Mouse (Mus musculus) neural tube, embryonic 13.5 days (tissue): ENCODE measurements around the gene Tiparp. TPM values are rescaled to one million over a fixed set of nuclear protein-coding genes. Genes with fewer than 3 reads are reported as not detected.

Experiments
- ATAC-seq: fragments of 200-750 bp; cut with Nextera tagmentation; 2 replicates; pipeline ENCODE4 v1.8.0; 2017; ENCODE audit warnings: low read depth, mild to moderate bottlenecking, moderate TSS enrichment, moderate library complexity
- H3K27ac ChIP-seq: fragments of 300-500 bp; sonication (generic); replicated peaks from 2 replicates; pipeline ENCODE4 v1.5.1; 2015; ENCODE audit warnings: moderate library complexity, mild to moderate bottlenecking, inconsistent platforms
- H3K27me3 ChIP-seq: fragments of 300-500 bp; sonication (generic); 2 replicates; pipeline ENCODE4 v1.6.1; 2015; ENCODE audit warnings: mild to moderate bottlenecking, inconsistent platforms
- H3K36me3 ChIP-seq: fragments of 300-500 bp; sonication (generic); 2 replicates; pipeline ENCODE4 v1.6.1; 2015; ENCODE audit warnings: mild to moderate bottlenecking, inconsistent platforms
- H3K4me1 ChIP-seq: fragments of 300-500 bp; sonication (generic); replicated peaks from 2 replicates; pipeline ENCODE4 v1.6.1; 2015; ENCODE audit warnings: inconsistent platforms
- H3K4me2 ChIP-seq: fragments of 300-500 bp; sonication (generic); 2 replicates; pipeline ENCODE4 v1.6.1; 2015; ENCODE audit warnings: inconsistent platforms, mild to moderate bottlenecking, moderate library complexity
- H3K4me3 ChIP-seq: fragments of 300-500 bp; sonication (generic); 2 replicates; pipeline ENCODE4 v1.5.1; 2015; ENCODE audit warnings: mild to moderate bottlenecking, inconsistent platforms
- H3K9ac ChIP-seq: fragments of 300-500 bp; sonication (generic); 2 replicates; pipeline ENCODE4 v1.6.1; 2015; ENCODE audit warnings: moderate library complexity, mild to moderate bottlenecking, inconsistent platforms
- H3K9me3 ChIP-seq: fragments of 300-500 bp; sonication (generic); 2 replicates; pipeline ENCODE4 v1.6.1; 2016; ENCODE audit warnings: inconsistent platforms
- WGBS: fragments of 180-500 bp; shearing (Covaris S2); methylation state at CpG from one replicate; pipeline ENCODE4 v1.1.7; 2015; 5-methylcytosine and 5-hydroxymethylcytosine counted together
- polyA plus RNA-seq: library from polyadenylated mRNA; unstranded; fragments of >200 nt; fragmentation: Nextera tagmentation; extraction: Ambion mirVana; gene quantifications from 2 replicates; pipeline ENCODE4 v1.2.1, GENCODE M21; 2015

Gene Tiparp
- polyA plus RNA-seq, 1 experiment from 2014 or later = 34.1 TPM

DNA sequence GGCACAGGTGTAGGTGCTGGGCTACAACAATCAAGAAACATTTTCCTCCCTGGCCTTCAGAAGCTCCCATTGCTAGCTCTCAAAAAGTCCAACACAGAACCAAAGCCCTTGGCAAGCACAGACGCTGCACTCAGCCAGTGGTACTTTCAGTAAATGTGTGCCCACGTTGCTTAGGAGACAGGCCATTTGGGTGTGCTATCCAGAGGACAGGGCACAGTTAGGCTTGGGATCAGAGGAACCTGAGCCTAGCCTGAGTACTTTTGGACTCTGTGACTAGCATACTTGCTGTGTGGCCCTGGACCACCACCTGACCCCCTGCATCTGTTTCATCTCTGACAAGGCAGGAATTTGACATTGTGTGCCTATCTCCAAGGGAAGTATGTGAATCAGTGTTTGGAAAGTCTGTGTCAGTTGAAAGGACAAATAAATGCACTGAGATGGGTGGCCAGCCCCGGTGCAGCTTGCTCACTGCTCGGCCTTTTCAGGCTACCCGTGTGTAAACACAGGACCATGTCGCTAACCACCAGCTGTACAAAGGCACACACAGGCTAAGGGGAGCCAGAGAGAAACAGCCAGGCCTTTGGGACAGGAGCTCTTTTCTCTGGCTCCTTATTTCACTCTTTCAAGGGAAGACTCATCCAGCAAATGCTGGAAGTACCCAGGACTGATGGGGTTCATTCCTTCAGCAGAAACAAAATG, 35.9 kb downstream of the Tiparp start:
- Histone ChIP-seq H3K4me1 (0 out of 2 replicates have a peak, but pooled peaks cover 8% of the 10 kb centered on the region), H3K4me3 (no peak overlapping the region), H3K27me3 (no peaks in the 10 kb centered on the region), H3K9me3 (no peaks in the 10 kb centered on the region), H3K4me2 (no peak overlapping the region), H3K27ac (no peak overlapping the region), H3K36me3 (no peaks in the 10 kb centered on the region), H3K9ac (no peak overlapping the region)
- ATAC-seq = 0 out of 2 replicates have a peak, but pooled peaks have one; percentile 53
- 58% methylated on average over 6 of the region's 6 CpGs for WGBS

DNA sequence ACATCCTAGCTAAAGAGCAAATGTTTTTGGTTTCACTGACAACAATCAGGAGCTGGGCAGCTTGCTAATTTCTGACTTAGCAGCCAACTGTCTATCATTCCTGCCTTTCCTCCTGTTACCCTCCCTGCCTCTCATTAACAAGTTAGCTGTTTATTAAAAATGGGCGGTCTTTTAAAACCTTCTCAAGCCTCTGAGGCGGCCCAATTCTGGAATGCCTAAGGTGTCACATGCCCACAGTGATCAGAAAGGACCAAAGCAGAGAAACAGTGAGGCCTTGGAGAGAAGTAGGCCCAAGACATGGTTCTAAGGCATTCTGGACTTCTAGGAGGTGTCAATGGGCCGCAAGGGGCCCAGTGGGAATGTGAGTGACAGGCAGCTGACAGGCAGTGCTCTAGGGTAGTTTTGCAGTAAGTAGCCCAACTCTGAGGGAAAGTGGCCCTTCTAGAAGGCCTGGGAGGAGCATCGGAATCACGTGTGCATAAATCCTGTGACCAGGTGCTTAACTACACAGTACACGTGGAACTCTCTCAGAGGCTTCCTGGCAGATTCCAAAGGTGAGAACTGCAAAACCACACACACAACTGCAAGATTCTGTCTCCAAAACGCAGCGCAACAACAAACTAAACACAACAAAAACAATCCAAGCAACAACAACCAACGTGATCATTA, 37.6 kb downstream of the Tiparp start:
- no peak for ATAC-seq
- WGBS = 63% methylated on average over 9 of the region's 9 CpGs
- Histone ChIP-seq H3K4me1 (0 out of 2 replicates have a peak, but pooled peaks cover 8% of the 10 kb centered on the region), H3K27ac (no peak overlapping the region), H3K4me2 (no peak overlapping the region), H3K9ac (no peak overlapping the region), H3K9me3 (no peaks in the 10 kb centered on the region), H3K36me3 (no peaks in the 10 kb centered on the region), H3K4me3 (no peak overlapping the region), H3K27me3 (no peaks in the 10 kb centered on the region)

DNA sequence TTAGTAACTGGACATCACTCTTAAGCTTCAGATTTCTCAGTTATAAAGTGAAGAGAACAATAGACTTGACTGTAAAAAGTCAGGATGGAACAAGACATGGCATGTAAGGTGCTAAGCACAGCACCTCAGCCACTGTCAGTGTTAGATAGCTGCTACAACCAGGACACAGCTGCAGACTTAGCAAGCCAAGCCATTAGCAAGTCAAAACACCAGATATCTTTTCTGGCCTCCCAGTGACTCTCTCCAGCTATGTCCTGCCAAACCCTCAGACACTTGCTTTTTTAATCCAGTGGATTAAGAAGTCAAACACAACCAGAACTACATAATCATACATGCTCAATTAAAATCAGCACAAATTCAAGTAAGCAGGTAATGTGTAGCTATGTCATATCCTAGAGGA, 41.7 kb downstream of the Tiparp start:
- H3K36me3 ChIP-seq = no peaks in the 10 kb centered on the region
- no peaks in the 10 kb centered on the region for H3K9me3 ChIP-seq
- no peak overlapping the region for H3K27ac ChIP-seq
- no peak overlapping the region for H3K4me3 ChIP-seq
- no peaks in the 10 kb centered on the region for H3K27me3 ChIP-seq
- H3K4me2 ChIP-seq = no peak overlapping the region
- H3K9ac ChIP-seq = no peak overlapping the region
- 0 out of 2 replicates have a peak, but pooled peaks cover 3% of the 10 kb centered on the region for H3K4me1 ChIP-seq
- no peak for ATAC-seq

DNA sequence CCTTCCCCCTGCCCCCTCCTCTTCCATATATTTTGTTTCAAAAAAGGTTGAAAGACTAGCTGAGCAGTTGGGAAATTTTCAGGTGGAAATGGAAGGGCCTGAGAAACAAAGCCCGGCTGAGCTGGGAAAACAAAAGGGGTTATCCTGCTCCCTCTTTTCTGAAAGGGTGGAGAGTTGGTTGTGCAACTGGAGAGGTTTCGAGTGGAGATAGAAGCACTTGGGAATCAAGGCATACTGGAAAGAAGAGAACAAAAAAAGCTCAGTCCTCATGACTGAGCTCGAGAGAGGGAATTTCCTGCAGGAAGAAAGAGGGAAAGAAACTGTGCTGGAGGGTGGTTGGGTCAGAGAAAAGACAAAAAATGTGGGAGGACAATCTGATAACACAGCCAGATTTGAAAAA, 45.3 kb downstream of the Tiparp start:
- no peak overlapping the region for H3K9ac ChIP-seq
- H3K27me3 ChIP-seq = no peaks in the 10 kb centered on the region
- no peaks in the 10 kb centered on the region for H3K9me3 ChIP-seq
- no peak overlapping the region for H3K27ac ChIP-seq
- H3K36me3 ChIP-seq = no peaks in the 10 kb centered on the region
- no peaks in the 10 kb centered on the region for H3K4me1 ChIP-seq
- 60% methylated on average over 3 of the region's 3 CpGs for WGBS
- no peak for ATAC-seq
- H3K4me3 ChIP-seq = no peak overlapping the region
- H3K4me2 ChIP-seq = no peak overlapping the region

DNA sequence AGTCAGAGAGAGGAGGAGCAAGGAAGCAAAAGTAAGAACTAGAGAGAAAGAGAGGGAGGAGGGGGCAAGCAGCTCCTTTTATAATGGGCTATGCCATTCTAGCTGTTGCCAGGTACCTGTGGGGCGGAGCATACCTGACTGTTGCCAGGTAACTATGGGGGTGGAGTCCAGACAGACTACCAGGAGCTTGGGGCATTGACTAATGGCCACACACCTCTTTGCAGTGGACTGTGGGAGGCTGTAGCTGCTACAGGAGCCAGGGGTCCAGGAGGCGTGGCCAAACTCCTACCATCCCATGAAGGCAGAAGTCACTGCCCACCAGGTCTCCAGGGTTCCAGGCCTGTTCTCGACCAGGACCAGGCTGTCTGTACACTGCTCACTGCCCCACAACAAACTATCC, 49.4 kb downstream of the Tiparp start:
- Histone ChIP-seq H3K9me3 (no peaks in the 10 kb centered on the region), H3K27ac (no peak overlapping the region), H3K4me3 (no peak overlapping the region), H3K4me1 (no peaks in the 10 kb centered on the region), H3K27me3 (no peaks in the 10 kb centered on the region), H3K9ac (no peak overlapping the region), H3K4me2 (no peak overlapping the region), H3K36me3 (no peaks in the 10 kb centered on the region)
- no peak for ATAC-seq
- 87% methylated on average over 3 of the region's 3 CpGs for WGBS

DNA sequence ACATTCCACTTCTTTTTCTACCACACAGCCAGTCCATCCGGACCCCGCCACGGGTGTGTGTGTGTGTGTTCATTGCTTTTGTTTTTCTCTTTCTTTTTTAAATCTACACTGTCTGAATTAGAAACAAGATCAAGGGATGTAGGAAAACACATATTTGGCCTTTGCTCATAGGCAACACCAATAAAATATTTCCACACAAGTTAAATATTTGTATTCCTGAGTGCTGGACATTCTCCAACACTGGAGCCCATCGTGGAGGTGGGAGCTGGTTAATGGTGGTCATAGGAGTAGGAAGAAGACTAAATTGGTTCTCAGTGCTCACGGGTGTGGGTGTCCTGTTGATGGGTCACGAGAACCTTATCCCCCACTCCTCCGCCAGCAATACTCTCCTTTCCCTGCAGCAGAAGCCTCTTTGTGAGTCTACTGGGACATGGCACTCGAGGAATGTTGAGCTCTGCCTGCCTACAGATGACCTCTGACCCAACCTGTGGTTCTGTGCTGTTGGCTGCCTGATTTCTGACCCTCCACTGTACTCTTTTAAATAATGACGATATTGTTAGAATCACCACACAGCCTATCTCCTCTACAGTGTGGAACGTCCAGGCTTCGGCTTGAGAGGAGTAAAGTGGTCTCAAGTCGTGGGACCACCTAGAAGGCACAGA, 51.2 kb downstream of the Tiparp start:
- no peak for ATAC-seq
- Histone ChIP-seq H3K27ac (no peak overlapping the region), H3K9me3 (no peaks in the 10 kb centered on the region)

DNA sequence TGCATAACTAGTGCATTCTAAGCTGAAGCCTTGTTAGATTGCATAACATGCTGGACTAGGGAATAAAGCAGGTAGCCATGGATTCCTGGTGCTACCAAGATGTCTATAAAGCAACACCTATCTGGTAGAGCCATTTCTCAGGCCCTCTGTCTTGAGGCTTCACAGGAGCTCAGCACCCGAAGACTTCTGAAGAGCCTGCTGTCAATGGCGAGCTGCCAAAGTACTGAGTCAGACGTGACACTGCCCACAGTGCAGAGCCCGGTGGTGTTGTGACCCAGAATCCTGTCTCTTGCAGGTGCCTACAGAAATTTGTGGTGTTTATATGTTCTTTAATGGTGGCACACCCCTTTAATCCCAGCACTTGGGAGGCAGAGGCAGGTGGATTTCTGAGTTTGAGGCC, 53.4 kb downstream of the Tiparp start:
- H3K4me3 ChIP-seq = no peak overlapping the region
- H3K27ac ChIP-seq = no peak overlapping the region
- peaks cover 5% of the 10 kb centered on the region for H3K4me1 ChIP-seq
- H3K27me3 ChIP-seq = no peaks in the 10 kb centered on the region
- 76% methylated on average over 4 of the region's 4 CpGs for WGBS
- no peak overlapping the region for H3K9ac ChIP-seq
- H3K4me2 ChIP-seq = no peak overlapping the region
- H3K36me3 ChIP-seq = no peaks in the 10 kb centered on the region
- no peak for ATAC-seq
- H3K9me3 ChIP-seq = no peaks in the 10 kb centered on the region

More for the DNA sequence above, 51.2 kb downstream of the Tiparp start:
- H3K9ac ChIP-seq = no peak overlapping the region
- H3K4me3 ChIP-seq = no peak overlapping the region
- no peaks in the 10 kb centered on the region for H3K36me3 ChIP-seq
- H3K27me3 ChIP-seq = no peaks in the 10 kb centered on the region
- WGBS = 80% methylated on average over 12 of the region's 12 CpGs
- no peak overlapping the region for H3K4me2 ChIP-seq
- H3K4me1 ChIP-seq = no peaks in the 10 kb centered on the region

DNA sequence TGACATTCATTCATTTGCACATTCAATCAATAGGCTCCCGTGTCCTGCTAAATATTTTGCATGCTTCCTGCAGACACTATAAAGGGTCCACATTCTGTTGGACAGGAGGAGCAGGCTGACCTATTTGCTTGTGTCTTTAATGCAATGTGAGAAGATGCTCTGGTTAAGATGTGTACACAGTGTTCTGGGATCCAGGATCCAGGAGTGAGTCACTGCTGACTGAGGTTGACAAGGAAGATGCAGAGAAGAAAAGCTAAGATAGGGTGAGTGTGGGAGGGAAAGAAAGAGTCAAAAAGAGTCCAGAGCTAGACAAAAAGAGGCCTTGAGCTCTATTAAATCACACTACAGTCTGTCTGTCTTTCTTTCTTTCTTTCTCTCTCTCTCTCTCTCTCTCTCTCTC, 56.1 kb downstream of the Tiparp start:
- 63% methylated on average over 1 of the region's 1 CpGs for WGBS
- no peak for ATAC-seq
- Histone ChIP-seq H3K36me3 (no peaks in the 10 kb centered on the region), H3K9ac (no peak overlapping the region), H3K27ac (no peak overlapping the region), H3K4me2 (no peak overlapping the region), H3K27me3 (no peaks in the 10 kb centered on the region), H3K9me3 (no peaks in the 10 kb centered on the region), H3K4me3 (no peak overlapping the region), H3K4me1 (peaks cover 15% of the 10 kb centered on the region)

DNA sequence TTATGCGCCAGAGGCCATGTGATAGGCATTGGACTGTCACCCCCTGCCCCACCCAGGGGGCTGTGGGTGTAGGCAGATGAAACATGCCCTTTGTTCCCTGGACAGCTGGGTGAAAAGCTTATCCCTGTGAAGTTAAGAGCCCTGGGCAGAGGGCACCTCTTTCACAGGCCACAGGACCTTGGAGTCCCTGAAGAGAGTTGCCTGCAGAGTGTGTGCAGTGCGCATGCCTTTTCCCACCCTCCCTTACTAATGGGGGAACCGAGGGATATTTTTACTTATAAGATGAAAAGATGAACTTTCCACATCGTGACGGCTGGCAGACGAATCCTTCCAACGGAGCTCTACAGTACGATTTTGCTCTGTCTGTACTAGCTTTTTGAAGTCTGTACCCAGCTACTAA, 57.1 kb downstream of the Tiparp start:
- no peak for ATAC-seq
- 70% methylated on average over 8 of the region's 8 CpGs for WGBS
- Histone ChIP-seq H3K9ac (no peak overlapping the region), H3K4me3 (no peak overlapping the region), H3K9me3 (no peaks in the 10 kb centered on the region), H3K4me1 (peaks cover 15% of the 10 kb centered on the region), H3K27me3 (no peaks in the 10 kb centered on the region), H3K4me2 (no peak overlapping the region), H3K36me3 (no peaks in the 10 kb centered on the region), H3K27ac (no peak overlapping the region)

DNA sequence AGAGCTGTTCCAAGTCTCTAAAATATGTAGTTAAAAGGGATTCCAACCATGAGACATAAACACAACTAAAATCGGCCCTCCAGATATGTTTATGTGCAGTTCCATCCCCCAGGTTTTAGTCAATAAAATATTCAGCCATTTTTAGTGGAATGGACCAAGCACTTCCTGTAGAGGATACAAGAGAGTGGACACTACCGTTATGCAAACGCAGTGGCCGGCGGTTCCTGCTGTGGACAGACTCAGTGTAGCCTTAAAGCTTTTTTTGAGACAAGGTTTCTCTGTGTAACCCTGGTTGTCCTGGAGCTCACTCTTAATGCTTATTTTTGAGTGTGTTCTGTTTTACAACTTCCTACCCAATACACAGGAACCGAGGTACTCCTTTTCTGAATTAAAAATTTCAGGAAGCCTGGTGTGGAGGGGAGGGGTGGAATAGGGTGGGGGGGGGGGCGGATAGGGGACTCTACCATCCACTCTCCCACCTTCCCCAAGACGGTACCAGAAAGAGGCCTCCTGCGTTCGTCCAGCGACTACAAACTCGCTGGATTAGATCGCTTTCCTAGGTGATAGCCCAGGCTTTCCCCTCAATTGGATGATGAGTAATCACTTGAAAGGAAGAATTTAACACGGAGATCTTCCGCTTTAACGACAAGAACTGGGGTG, 57.7 kb downstream of the Tiparp start:
- no peak overlapping the region for H3K27ac ChIP-seq
- H3K4me3 ChIP-seq = peak overlapping the region; percentile 30
- 34% methylated on average over 16 of the region's 16 CpGs for WGBS
- no peaks in the 10 kb centered on the region for H3K9me3 ChIP-seq
- no peaks in the 10 kb centered on the region for H3K36me3 ChIP-seq
- peak overlapping the region; percentile 53; the same call in 1 of the 2 replicates for H3K9ac ChIP-seq
- peak; percentile 17; the same call in 1 of the 2 replicates for ATAC-seq
- no peaks in the 10 kb centered on the region for H3K27me3 ChIP-seq
- H3K4me1 ChIP-seq = peaks cover 15% of the 10 kb centered on the region
- H3K4me2 ChIP-seq = peak overlapping the region; percentile 54

DNA sequence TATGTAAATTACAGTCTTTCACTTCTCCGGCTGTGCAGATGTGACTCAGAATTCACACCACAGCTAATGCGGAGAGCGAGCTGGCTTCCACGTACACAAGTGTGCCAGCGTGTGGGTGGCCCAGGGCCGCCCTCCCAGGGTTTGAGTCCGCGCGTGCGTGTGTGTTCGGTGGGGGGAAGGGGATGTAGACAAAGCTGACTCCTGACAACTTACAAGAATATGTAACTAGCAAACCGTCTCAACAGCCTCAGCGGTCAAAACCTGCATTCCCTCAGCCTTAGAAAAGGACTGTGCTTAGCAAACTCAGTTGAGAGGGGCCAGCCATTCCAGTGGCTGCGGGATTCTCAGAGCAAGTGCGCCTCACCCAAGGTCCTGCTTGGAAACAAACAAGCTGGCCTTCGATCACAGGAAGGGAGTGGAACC, 58.3 kb downstream of the Tiparp start:
- 3% methylated on average over 16 of the region's 16 CpGs for WGBS
- no peaks in the 10 kb centered on the region for H3K27me3 ChIP-seq
- peak overlapping the region; percentile 53 for H3K9ac ChIP-seq
- H3K27ac ChIP-seq = no peak overlapping the region
- H3K9me3 ChIP-seq = no peaks in the 10 kb centered on the region
- H3K4me2 ChIP-seq = peak overlapping the region; percentile 54
- H3K4me3 ChIP-seq = peak overlapping the region; percentile 30
- peak; percentile 88 for ATAC-seq
- H3K36me3 ChIP-seq = no peaks in the 10 kb centered on the region
- peaks cover 15% of the 10 kb centered on the region for H3K4me1 ChIP-seq

DNA sequence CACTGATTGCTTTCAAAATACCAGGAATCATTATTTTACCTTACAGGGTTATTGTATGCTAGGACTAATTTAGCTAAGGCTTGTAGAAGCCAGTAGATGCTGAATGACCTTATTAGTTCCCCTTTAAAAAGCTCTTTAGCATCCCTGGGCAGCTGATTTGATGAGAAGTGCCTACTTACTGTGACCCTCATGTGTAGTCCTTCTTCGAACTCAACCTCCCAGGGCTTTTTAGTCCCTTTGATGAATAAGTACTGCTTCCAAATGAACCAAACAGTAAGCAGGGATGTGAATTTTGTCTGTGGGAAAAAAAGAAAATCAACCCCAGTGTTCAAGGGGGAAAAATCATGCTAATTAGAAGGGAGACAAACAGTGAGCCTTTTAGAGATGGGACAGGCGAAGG, 58.8 kb downstream of the Tiparp start:
- peak overlapping the region; percentile 30; the same call in 1 of the 2 replicates for H3K4me3 ChIP-seq
- no peaks in the 10 kb centered on the region for H3K36me3 ChIP-seq
- H3K4me2 ChIP-seq = peak overlapping the region; percentile 54
- 59% methylated on average over 2 of the region's 2 CpGs for WGBS
- H3K27ac ChIP-seq = no peak overlapping the region
- H3K9ac ChIP-seq = 0 out of 2 replicates have a peak overlapping the region, but pooled peaks have one; percentile 53
- peaks cover 15% of the 10 kb centered on the region for H3K4me1 ChIP-seq
- H3K9me3 ChIP-seq = no peaks in the 10 kb centered on the region
- no peak for ATAC-seq
- H3K27me3 ChIP-seq = no peaks in the 10 kb centered on the region
